Mouse (Mus musculus) common myeloid progenitor, adult 5-6 weeks (primary cell): ENCODE data around the gene Gm6592. TPM values are rescaled to one million over a fixed set of nuclear protein-coding genes. Genes with fewer than 3 reads are reported as not detected.
A peak's percentile ranks its signal among the peaks of the same experiment; 100 is the strongest.
"Not testable (repeated sequence)": the region's sequence is repeated elsewhere in the genome, so short reads cannot be mapped to it uniquely, and the experiment has no call there.

Experiments
- ATAC-seq: replicated peaks from 2 replicates; pipeline ENCODE4 v1.8.0; 2016; ENCODE audit warnings: low read depth, mild to moderate bottlenecking, moderate TSS enrichment, inconsistent platforms; ENCODE audit not compliant: poor library complexity, severe bottlenecking
- total RNA-seq: library from RNA; stranded (forward); fragments of 200-1000, 187-1606 nt; gene quantifications from 2 replicates; pipeline ENCODE4 v1.2.3, GENCODE M21; 2017

Gm6592 gene
- total RNA-seq: not detected in 2 replicates

- ATAC-seq: no peak
These were observed at the start of gene Gm6592 for GRCm38 (mm10) chrX:8843694-8844093. Gm6592 (plus strand) TSS chrX:8843994.

GRCm38 (mm10) chrX:8803391-8803790, 40.4 kb upstream of the Gm6592 start, which contains the start of gene Ssxb5:
Ssxb5 (plus strand) TSS chrX:8803691.
- not testable (repeated sequence) for ATAC-seq

- no peak for ATAC-seq
These were observed 11.8 kb upstream of the Gm6592 start for GRCm38 (mm10) chrX:8832043-8832442.

GRCm38 (mm10) chrX:8852486-8852885, 8.7 kb downstream of the Gm6592 start:
- ATAC-seq: no peak

- ATAC-seq: peak; percentile 87
These were observed 20.5 kb downstream of the Gm6592 start for GRCm38 (mm10) chrX:8864331-8864730.

- not testable (repeated sequence) for ATAC-seq
These were observed 30.2 kb downstream of the Gm6592 start, which contains the start of gene Gm5751 for GRCm38 (mm10) chrX:8873953-8874352. Gm5751 (plus strand) TSS chrX:8874253.

GRCm38 (mm10) chrX:8884336-8884735, 40.5 kb downstream of the Gm6592 start:
- ATAC-seq: no peak

- peak; percentile 22; the same call in 1 of the 2 replicates for ATAC-seq
These were observed 48.2 kb downstream of the Gm6592 start for GRCm38 (mm10) chrX:8891975-8892342.

GRCm38 (mm10) chrX:8892343-8893155, 48.8 kb downstream of the Gm6592 start, which contains the start of gene B630019K06Rik:
B630019K06Rik (plus strand) TSS chrX:8892382.
- ATAC-seq: peak; percentile 77

- ATAC-seq: peak; percentile 19
These were observed 49.4 kb downstream of the Gm6592 start for GRCm38 (mm10) chrX:8893182-8893651.

Other genes starting within 250 kb of the Gm6592 start
- not detected in 2 replicates for gene Ssxb8, start 153.2 kb upstream of the Gm6592 start, total RNA-seq
- not detected in 2 replicates for gene Ssx9, start 95.6 kb upstream of the Gm6592 start, total RNA-seq
- gene Ssxb5, start 40.3 kb upstream of the Gm6592 start, total RNA-seq: not detected in 2 replicates
- gene Gm5751, start 30.3 kb downstream of the Gm6592 start, total RNA-seq: not detected in 2 replicates
- 1.5 TPM in 1 of 2 replicates, not detected in the other for gene B630019K06Rik, start 48.4 kb downstream of the Gm6592 start, total RNA-seq
- gene Fthl17b, start 119.0 kb downstream of the Gm6592 start, total RNA-seq: not detected in 2 replicates
- not detected in 2 replicates for gene Fthl17c, start 132.6 kb downstream of the Gm6592 start, total RNA-seq
- gene Fthl17d, start 142.8 kb downstream of the Gm6592 start, total RNA-seq: not detected in 2 replicates
- gene Fthl17e, start 189.5 kb downstream of the Gm6592 start, total RNA-seq: not detected in 2 replicates
- not detected in 2 replicates for gene Fthl17f, start 219.0 kb downstream of the Gm6592 start, total RNA-seq